Mouse (Mus musculus): Measurements from ENCODE around the gene Agtrap. TPM values are rescaled to one million over a fixed set of nuclear protein-coding genes. Genes with fewer than 3 reads are reported as not detected.

Gene Agtrap
- polyA plus RNA-seq (2014; fragmentation: Nextera tagmentation; extraction: Ambion mirVana) = 9.1 and 10.7 TPM in 2 replicates

DNA sequence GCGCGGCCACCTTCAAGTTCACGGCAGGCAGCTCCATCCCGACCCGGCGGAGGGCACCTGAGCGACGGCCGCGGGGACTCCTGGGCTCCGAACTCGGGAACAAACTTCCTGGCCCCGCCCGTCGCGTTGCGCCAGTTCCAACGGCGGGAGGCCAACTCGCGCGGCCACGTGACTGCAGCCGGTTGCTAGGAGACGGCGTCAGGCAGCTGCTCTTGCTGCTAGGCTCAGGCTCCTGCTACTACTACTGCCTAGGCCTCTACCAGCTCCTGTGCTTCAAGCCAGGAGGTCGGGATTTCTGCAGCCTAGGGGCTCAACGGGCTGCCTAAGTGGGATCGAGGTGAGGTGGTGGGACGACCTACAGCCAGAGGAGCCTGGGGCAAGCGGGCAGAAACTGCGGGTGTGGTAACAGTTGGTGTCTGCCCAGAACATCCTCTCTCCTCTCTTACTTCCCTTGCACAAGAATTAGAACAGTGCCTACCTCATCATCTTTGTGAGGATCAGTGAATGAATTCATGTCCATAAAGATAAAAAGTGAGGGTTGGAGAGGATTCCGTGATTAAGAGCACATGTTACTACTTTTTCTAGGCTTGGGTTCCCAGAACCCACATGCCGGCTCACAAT lies at the start of gene Agtrap:
TSS of gene Agtrap (minus strand) at position 125 of the 621 bp plus-strand sequence.
- WGBS = 5% methylated on average over 34 of the region's 34 CpGs
- Histone ChIP-seq H3K9me3 (ENCODE audit: control insufficient read depth, low read length) (no peaks in the 10 kb centered on the region), H3K27me3 (ENCODE audit: control insufficient read depth, insufficient read depth, low read length) (no peaks in the 10 kb centered on the region), H3K9ac (ENCODE audit: low read length) (peak within 1 kb of the TSS; percentile 78), H3K27ac (ENCODE audit: low read depth, low read length) (no peak within 1 kb of the TSS), H3K4me1 (ENCODE audit: control insufficient read depth, insufficient read depth, low read length) (peaks cover 15% of the 10 kb centered on the region; the same call in 1 of the 2 replicates), H3K36me3 (ENCODE audit: control insufficient read depth, insufficient read depth, low read length) (no peaks in the 10 kb centered on the region), H3K4me3 (ENCODE audit: low read depth, low read length) (peak within 1 kb of the TSS; percentile 62), H3K4me2 (ENCODE audit: low read depth) (peak within 1 kb of the TSS; percentile 88)
- ATAC-seq (ENCODE audit: insufficient read depth, low FRiP score, low TSS enrichment) = peak; percentile 87
- peak; percentile 93 for DNase-seq (ENCODE audit: low spot score)

- no peaks in the 10 kb centered on the region for H3K36me3 ChIP-seq (ENCODE audit: control insufficient read depth, insufficient read depth, low read length)
- no peaks in the 10 kb centered on the region for H3K9me3 ChIP-seq (ENCODE audit: control insufficient read depth, low read length)
- H3K27ac ChIP-seq (ENCODE audit: low read depth, low read length) = no peak overlapping the region
- ATAC-seq (ENCODE audit: insufficient read depth, low FRiP score, low TSS enrichment) (no peak), DNase-seq (ENCODE audit: low spot score) (no peak)
- H3K4me1 ChIP-seq (ENCODE audit: control insufficient read depth, insufficient read depth, low read length) = peaks cover 7% of the 10 kb centered on the region; the same call in 1 of the 2 replicates
- H3K27me3 ChIP-seq (ENCODE audit: control insufficient read depth, insufficient read depth, low read length) = no peaks in the 10 kb centered on the region
- no peak overlapping the region for H3K4me2 ChIP-seq (ENCODE audit: low read depth)
- WGBS = 74% methylated on average over 8 of the region's 8 CpGs
- H3K4me3 ChIP-seq (ENCODE audit: low read depth, low read length) = no peak overlapping the region
- no peak overlapping the region for H3K9ac ChIP-seq (ENCODE audit: low read length)
Measured at GRCm38 (mm10) chr4:148137503-148137902, 49.7 kb upstream of the Agtrap start.

GRCm38 (mm10) chr4:148134988-148135387 lies 47.2 kb upstream of the Agtrap start:
- H3K4me3 ChIP-seq (ENCODE audit: low read depth, low read length) = no peak overlapping the region
- ATAC-seq (ENCODE audit: insufficient read depth, low FRiP score, low TSS enrichment) = no peak
- H3K9ac ChIP-seq (ENCODE audit: low read length) = no peak overlapping the region
- H3K27me3 ChIP-seq (ENCODE audit: control insufficient read depth, insufficient read depth, low read length) = peaks cover 5% of the 10 kb centered on the region; the same call in 1 of the 2 replicates
- H3K27ac ChIP-seq (ENCODE audit: low read depth, low read length) = no peak overlapping the region
- 88% methylated on average over 8 of the region's 8 CpGs for WGBS
- H3K9me3 ChIP-seq (ENCODE audit: control insufficient read depth, low read length) = no peaks in the 10 kb centered on the region
- H3K4me1 ChIP-seq (ENCODE audit: control insufficient read depth, insufficient read depth, low read length) = peaks cover 13% of the 10 kb centered on the region
- no peak overlapping the region for H3K4me2 ChIP-seq (ENCODE audit: low read depth)
- DNase-seq (ENCODE audit: low spot score) = no peak
- H3K36me3 ChIP-seq (ENCODE audit: control insufficient read depth, insufficient read depth, low read length) = no peaks in the 10 kb centered on the region

DNA sequence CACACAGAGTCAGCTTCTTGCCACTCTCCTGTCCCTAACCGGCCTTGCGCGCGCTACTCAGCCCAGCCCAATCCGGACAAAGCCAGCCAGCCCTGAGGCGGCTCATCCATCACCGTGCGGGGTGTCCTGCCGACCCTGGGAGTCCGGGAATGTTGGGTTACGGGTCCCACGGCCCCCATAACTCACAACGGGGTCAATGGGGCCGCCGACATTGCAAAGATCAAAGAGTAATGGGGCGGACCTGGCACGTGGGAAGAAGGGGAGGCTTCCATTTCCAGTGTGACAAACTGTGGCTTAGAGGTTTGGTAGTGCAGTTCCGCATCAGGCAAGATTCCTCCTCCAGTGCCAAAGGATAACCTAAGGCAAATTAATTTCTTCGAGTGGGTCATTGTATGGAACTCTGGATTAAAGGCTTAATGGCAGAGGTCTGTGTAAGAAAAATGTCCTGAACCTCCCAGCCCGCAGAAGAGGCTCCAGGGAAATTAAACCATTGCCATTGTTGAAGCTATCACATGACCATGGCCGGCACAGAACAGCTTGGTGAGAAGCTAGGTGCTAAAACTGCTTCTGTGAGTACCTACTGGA lies 43.8 kb upstream of the Agtrap start:
- Histone ChIP-seq H3K4me3 (ENCODE audit: low read depth, low read length) (peak overlapping the region; percentile 63), H3K4me2 (ENCODE audit: low read depth) (peak overlapping the region; percentile 92), H3K27ac (ENCODE audit: low read depth, low read length) (peak overlapping the region; percentile 99), H3K36me3 (ENCODE audit: control insufficient read depth, insufficient read depth, low read length) (no peaks in the 10 kb centered on the region), H3K9ac (ENCODE audit: low read length) (peak overlapping the region; percentile 58), H3K27me3 (ENCODE audit: control insufficient read depth, insufficient read depth, low read length) (peaks cover 13% of the 10 kb centered on the region; the same call in 1 of the 2 replicates), H3K9me3 (ENCODE audit: control insufficient read depth, low read length) (0 out of 2 replicates have a peak, but pooled peaks cover 2% of the 10 kb centered on the region), H3K4me1 (ENCODE audit: control insufficient read depth, insufficient read depth, low read length) (peaks cover 14% of the 10 kb centered on the region)
- under 1% methylated on average over 20 of the region's 21 CpGs for WGBS
- peak; percentile 88 for DNase-seq (ENCODE audit: low spot score)
- peak; percentile 84 for ATAC-seq (ENCODE audit: insufficient read depth, low FRiP score, low TSS enrichment)

- Histone ChIP-seq H3K9me3 (ENCODE audit: control insufficient read depth, low read length) (0 out of 2 replicates have a peak, but pooled peaks cover 2% of the 10 kb centered on the region), H3K27ac (ENCODE audit: low read depth, low read length) (peak within 1 kb of the TSS; percentile 99), H3K4me2 (ENCODE audit: low read depth) (peak within 1 kb of the TSS; percentile 92), H3K27me3 (ENCODE audit: control insufficient read depth, insufficient read depth, low read length) (peaks cover 13% of the 10 kb centered on the region; the same call in 1 of the 2 replicates), H3K4me3 (ENCODE audit: low read depth, low read length) (peak within 1 kb of the TSS; percentile 63), H3K36me3 (ENCODE audit: control insufficient read depth, insufficient read depth, low read length) (no peaks in the 10 kb centered on the region), H3K9ac (ENCODE audit: low read length) (peak within 1 kb of the TSS; percentile 98), H3K4me1 (ENCODE audit: control insufficient read depth, insufficient read depth, low read length) (peaks cover 14% of the 10 kb centered on the region)
- WGBS = under 1% methylated on average over 66 of the region's 87 CpGs
- ATAC-seq (ENCODE audit: insufficient read depth, low FRiP score, low TSS enrichment) = peak; percentile 77
- peak; percentile 87 for DNase-seq (ENCODE audit: low spot score)
Measured at GRCm38 (mm10) chr4:148130561-148131413, 43.0 kb upstream of the Agtrap start, which contains the start of gene Draxin. Gene Draxin (minus strand): TSS chr4:148130698.

GRCm38 (mm10) chr4:148130133-148130532 lies 42.3 kb upstream of the Agtrap start, which contains the start of gene Mad2l2:
Gene Mad2l2 (plus strand): TSS chr4:148130384.
- Histone ChIP-seq H3K27ac (ENCODE audit: low read depth, low read length) (peak within 1 kb of the TSS; percentile 99), H3K4me1 (ENCODE audit: control insufficient read depth, insufficient read depth, low read length) (peaks cover 14% of the 10 kb centered on the region), H3K9me3 (ENCODE audit: control insufficient read depth, low read length) (0 out of 2 replicates have a peak, but pooled peaks cover 2% of the 10 kb centered on the region), H3K4me3 (ENCODE audit: low read depth, low read length) (peak within 1 kb of the TSS; percentile 63), H3K9ac (ENCODE audit: low read length) (peak within 1 kb of the TSS; percentile 98), H3K36me3 (ENCODE audit: control insufficient read depth, insufficient read depth, low read length) (no peaks in the 10 kb centered on the region), H3K27me3 (ENCODE audit: control insufficient read depth, insufficient read depth, low read length) (peaks cover 13% of the 10 kb centered on the region; the same call in 1 of the 2 replicates), H3K4me2 (ENCODE audit: low read depth) (peak within 1 kb of the TSS; percentile 92)
- WGBS = 1% methylated on average over 18 of the region's 18 CpGs
- DNase-seq (ENCODE audit: low spot score) = no peak
- no peak for ATAC-seq (ENCODE audit: insufficient read depth, low FRiP score, low TSS enrichment)

- Histone ChIP-seq H3K4me1 (ENCODE audit: control insufficient read depth, insufficient read depth, low read length) (peaks cover 14% of the 10 kb centered on the region), H3K4me2 (ENCODE audit: low read depth) (peak overlapping the region; percentile 92), H3K36me3 (ENCODE audit: control insufficient read depth, insufficient read depth, low read length) (no peaks in the 10 kb centered on the region), H3K4me3 (ENCODE audit: low read depth, low read length) (peak overlapping the region; percentile 63), H3K9me3 (ENCODE audit: control insufficient read depth, low read length) (0 out of 2 replicates have a peak, but pooled peaks cover 2% of the 10 kb centered on the region), H3K27me3 (ENCODE audit: control insufficient read depth, insufficient read depth, low read length) (peaks cover 13% of the 10 kb centered on the region; the same call in 1 of the 2 replicates), H3K27ac (ENCODE audit: low read depth, low read length) (no peak overlapping the region), H3K9ac (ENCODE audit: low read length) (peak overlapping the region; percentile 98)
- DNase-seq (ENCODE audit: low spot score) (no peak), ATAC-seq (ENCODE audit: insufficient read depth, low FRiP score, low TSS enrichment) (no peak)
- WGBS = 78% methylated on average over 2 of the region's 2 CpGs
Measured at GRCm38 (mm10) chr4:148128672-148129071, 40.8 kb upstream of the Agtrap start.

- no peak for ATAC-seq (ENCODE audit: insufficient read depth, low FRiP score, low TSS enrichment)
- WGBS = 52% methylated on average over 1 of the region's 1 CpGs
- Histone ChIP-seq H3K9me3 (ENCODE audit: control insufficient read depth, low read length) (0 out of 2 replicates have a peak, but pooled peaks cover 2% of the 10 kb centered on the region), H3K9ac (ENCODE audit: low read length) (peak overlapping the region; percentile 14; the same call in 1 of the 2 replicates), H3K4me1 (ENCODE audit: control insufficient read depth, insufficient read depth, low read length) (peaks cover 14% of the 10 kb centered on the region), H3K4me2 (ENCODE audit: low read depth) (peak overlapping the region; percentile 92; the same call in 1 of the 2 replicates), H3K27ac (ENCODE audit: low read depth, low read length) (no peak overlapping the region), H3K4me3 (ENCODE audit: low read depth, low read length) (no peak overlapping the region), H3K36me3 (ENCODE audit: control insufficient read depth, insufficient read depth, low read length) (no peaks in the 10 kb centered on the region), H3K27me3 (ENCODE audit: control insufficient read depth, insufficient read depth, low read length) (peaks cover 13% of the 10 kb centered on the region; the same call in 1 of the 2 replicates)
- no peak for DNase-seq (ENCODE audit: low spot score)
Measured at GRCm38 (mm10) chr4:148128241-148128640, 40.4 kb upstream of the Agtrap start.
